Mouse (Mus musculus) 3134 (cell line): Measurements from ENCODE around the gene Tmem259.

Source experiments
- DNase-seq: peaks from one replicate; pipeline ENCODE4 v3.0.0-alpha.2; 2011; ENCODE audit warnings: low spot score; ENCODE audit not compliant: insufficient read length; ENCODE audit errors: extremely low read depth

The Tmem259 gene

GRCm38 (mm10) chr10:79984195-79984816 is at the start of gene Tmem259:
Gene Tmem259, minus strand, starts transcription at chr10:79984330.
- DNase-seq: peak; percentile 82

- peak; percentile 74 for DNase-seq
These were observed 48.8 kb upstream of the Tmem259 start for GRCm38 (mm10) chr10:80032799-80033480.

GRCm38 (mm10) chr10:80030736-80031135 is 46.6 kb upstream of the Tmem259 start:
- no peak for DNase-seq

- DNase-seq: no peak
These were observed 46.1 kb upstream of the Tmem259 start for GRCm38 (mm10) chr10:80030191-80030590.

- DNase-seq: no peak
These were observed 44.4 kb upstream of the Tmem259 start for GRCm38 (mm10) chr10:80028521-80028846.

- DNase-seq: no peak
These were observed 43.8 kb upstream of the Tmem259 start for GRCm38 (mm10) chr10:80027681-80028520.

GRCm38 (mm10) chr10:80025889-80026288 is 41.8 kb upstream of the Tmem259 start:
- DNase-seq: no peak

GRCm38 (mm10) chr10:80025463-80025862 is 41.3 kb upstream of the Tmem259 start:
- DNase-seq: no peak

- no peak for DNase-seq
These were observed 40.9 kb upstream of the Tmem259 start for GRCm38 (mm10) chr10:80025044-80025347.

GRCm38 (mm10) chr10:80024229-80025043 is 40.3 kb upstream of the Tmem259 start:
- DNase-seq: no peak

- DNase-seq: no peak
These were observed 39.6 kb upstream of the Tmem259 start for GRCm38 (mm10) chr10:80023758-80024157.

- DNase-seq: no peak
These were observed 38.7 kb upstream of the Tmem259 start for GRCm38 (mm10) chr10:80022806-80023205.

- DNase-seq: no peak
These were observed 38.0 kb upstream of the Tmem259 start for GRCm38 (mm10) chr10:80022164-80022563.

GRCm38 (mm10) chr10:80021320-80021641 is 37.2 kb upstream of the Tmem259 start:
- DNase-seq: no peak

GRCm38 (mm10) chr10:80020603-80021319 is 36.6 kb upstream of the Tmem259 start:
- DNase-seq: no peak

GRCm38 (mm10) chr10:80020191-80020590 is 36.1 kb upstream of the Tmem259 start:
- no peak for DNase-seq

- no peak for DNase-seq
These were observed 35.5 kb upstream of the Tmem259 start for GRCm38 (mm10) chr10:80019471-80020131.

- peak; percentile 55 for DNase-seq
These were observed 34.7 kb upstream of the Tmem259 start for GRCm38 (mm10) chr10:80018739-80019297.

- DNase-seq: no peak
These were observed 33.6 kb upstream of the Tmem259 start for GRCm38 (mm10) chr10:80017771-80018170.

- no peak for DNase-seq
These were observed 33.2 kb upstream of the Tmem259 start for GRCm38 (mm10) chr10:80017361-80017760.
